ENCODE assay signal across 19 mouse cellular contexts in the genomic region with DNA sequence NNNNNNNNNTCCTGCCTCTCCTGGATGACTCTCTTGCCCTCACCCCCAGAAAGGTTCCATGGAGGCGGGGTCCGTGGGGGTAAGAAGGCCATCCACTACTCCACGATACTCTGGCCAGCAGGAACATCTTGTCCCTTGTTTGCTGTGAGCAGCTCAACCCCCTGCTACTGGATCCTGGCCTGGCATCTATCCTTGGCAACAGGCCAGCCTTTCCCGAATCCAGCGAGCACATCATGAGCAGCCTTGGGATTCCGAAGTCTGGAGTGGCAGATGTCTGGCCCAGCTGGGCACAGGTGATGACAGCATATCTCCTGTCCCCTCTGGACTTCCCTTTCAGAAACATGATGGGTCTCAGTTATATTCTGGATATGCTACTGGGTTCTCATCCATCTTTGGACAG. TPM values are rescaled to one million over a fixed set of nuclear protein-coding genes. Genes with fewer than 3 reads are reported as not detected.
DNase-seq lines count a peak whose midpoint lies in the region; ATAC-seq and TF ChIP-seq lines count a peak whose summit lies in the region.
"Had no signal": no experiment of that assay in that cellular context is flagged by ENCODE, and none has a peak within 500 bp of the region (broad histone marks: within the 10 kb centered on the region; RNA-seq: fewer than 3 reads in every experiment).

No protein-coding gene starts in this region.

- H3K9me3 ChIP-seq in lung, postnatal 0 days (ENCODE audit: low read length) = no peaks in the 10 kb centered on the region
- H3K9me3 ChIP-seq: embryonic facial prominence, embryonic 12.5 days; neural tube, embryonic 15.5 days; stomach, embryonic 15.5 days had no signal

- H3K4me1 ChIP-seq in lung, postnatal 0 days (ENCODE audit: insufficient read depth, low read depth, low read length) = no peaks in the 10 kb centered on the region
- H3K4me1 ChIP-seq: embryonic facial prominence, embryonic 12.5 days; neural tube, embryonic 15.5 days; stomach, embryonic 15.5 days had no signal

- no peaks in the 10 kb centered on the region for H3K27me3 ChIP-seq in lung, postnatal 0 days (replicated peaks; ENCODE audit: insufficient read depth, low read length)
- H3K27me3 ChIP-seq: embryonic facial prominence, embryonic 12.5 days; neural tube, embryonic 15.5 days; stomach, embryonic 15.5 days had no signal

- no peak overlapping the region for H3K4me2 ChIP-seq in lung, postnatal 0 days (replicated peaks; ENCODE audit: low read depth, low read length)
- H3K4me2 ChIP-seq: embryonic facial prominence, embryonic 12.5 days; neural tube, embryonic 15.5 days; stomach, embryonic 15.5 days had no signal

- no peak overlapping the region for H3K4me3 ChIP-seq in lung, postnatal 0 days (ENCODE audit: low read depth, low read length)
- H3K4me3 ChIP-seq: embryonic facial prominence, embryonic 12.5 days; layer of hippocampus, adult 2 months; left cerebral cortex, adult 2 months; neural tube, embryonic 15.5 days; stomach, embryonic 15.5 days had no signal

- TF ChIP-seq EP300 in lung, postnatal 0 days (IDR thresholded peaks at IDR 0.05) = no peak

- DNase-seq in cerebellum, postnatal 10 days = peak; percentile 74 to 78
- no peak for DNase-seq in cerebellum, adult 11-12 months
- peak; percentile 53 for DNase-seq in kidney, adult 11 months
- no peak for DNase-seq in kidney, postnatal 4 days
- DNase-seq in lung, postnatal 14 days = peak; percentile 17
- DNase-seq in lung, postnatal 0 days (ENCODE audit: low spot score) = no peak
- peak; percentile 83 for DNase-seq in kidney, adult 9 months
- DNase-seq in gastrocnemius, postnatal 10 days = no peak
- DNase-seq: B cell, adult 2 months; heart, postnatal 36 days; spleen, adult 18-20 months; thymus, postnatal 14 days had no signal

- no peak for ATAC-seq in lung, postnatal 0 days

- no peak overlapping the region for H3K27ac ChIP-seq in lung, postnatal 0 days (ENCODE audit: low read length)
- H3K27ac ChIP-seq: embryonic facial prominence, embryonic 12.5 days; layer of hippocampus, adult 2 months; left cerebral cortex, adult 2 months; neural tube, embryonic 15.5 days; stomach, embryonic 15.5 days had no signal

- no peak overlapping the region for H3K9ac ChIP-seq in lung, postnatal 0 days (replicated peaks; ENCODE audit: low read depth)
- H3K9ac ChIP-seq: embryonic facial prominence, embryonic 12.5 days; neural tube, embryonic 15.5 days; stomach, embryonic 15.5 days had no signal

- no peak for TF ChIP-seq CTCF in lung, postnatal 0 days (IDR thresholded peaks at IDR 0.05)

- 48% methylated on average over 6 of the region's 6 CpGs for WGBS in lung, postnatal 0 days

- H3K36me3 ChIP-seq in lung, postnatal 0 days (ENCODE audit: insufficient read depth, low read length) = no peaks in the 10 kb centered on the region
- H3K36me3 ChIP-seq: embryonic facial prominence, embryonic 12.5 days; neural tube, embryonic 15.5 days; stomach, embryonic 15.5 days had no signal

RNA-seq across cellular contexts. Expression of a gene that starts 3.4 kb away (rescaled TPM):
- polyA plus RNA-seq in lung, postnatal 0 days (2015; fragmentation: Nextera tagmentation; extraction: Ambion mirVana) = 0.19 TPM in 1 of 2 replicates, not detected in the other
- under 1 TPM in 1 of 2 experiments, not detected in 1; 0.61 TPM for total RNA-seq in gastrocnemius, postnatal 10 days (2021)
- total RNA-seq: heart, postnatal 36 days; layer of hippocampus, adult 2 months; left cerebral cortex, adult 2 months had no signal
- polyA plus RNA-seq: embryonic facial prominence, embryonic 12.5 days; frontal cortex, adult 2 months; limb, embryonic 14.5 days; neural tube, embryonic 15.5 days had no signal

RNA-seq across cellular contexts. Expression of a gene that starts 16.8 kb away (rescaled TPM):
- 61.3 and 62.0 TPM in 2 replicates for polyA plus RNA-seq in lung, postnatal 0 days (2015; fragmentation: Nextera tagmentation; extraction: Ambion mirVana)
- total RNA-seq in gastrocnemius, postnatal 10 days (2021) = 10 to 100 TPM; 19.6 to 20.0 TPM

RNA-seq across cellular contexts. Expression of a gene that starts 44.0 kb away (rescaled TPM):
- polyA plus RNA-seq in lung, postnatal 0 days (2015; fragmentation: Nextera tagmentation; extraction: Ambion mirVana) = 6.2 and 7.2 TPM in 2 replicates
- total RNA-seq in gastrocnemius, postnatal 10 days (2021) = 10 to 100 TPM; 11.0 to 17.1 TPM

RNA-seq across cellular contexts. Expression of a gene that starts 53.5 kb away (rescaled TPM):
- 12.4 and 16.8 TPM in 2 replicates for polyA plus RNA-seq in lung, postnatal 0 days (2015; fragmentation: Nextera tagmentation; extraction: Ambion mirVana)
- total RNA-seq in gastrocnemius, postnatal 10 days (2021) = 1 to 10 TPM in 1 of 2 experiments, under 1 TPM in 1; 0.68 to 1.4 TPM

Comparison
In these comparisons a context has a peak if more than half of its experiments do, and no peak if none do; other contexts are left out.
1. DNase-seq: peak in cerebellum, postnatal 10 days (2 of 2), kidney, adult 11 months (single experiment), lung, postnatal 14 days (single experiment) and kidney, adult 9 months (single experiment); none in cerebellum, adult 11-12 months (single experiment), kidney, postnatal 4 days (0 of 2), lung, postnatal 0 days (single experiment) and gastrocnemius, postnatal 10 days (single experiment).